Mouse (Mus musculus): ENCODE measurements around the gene Usp2.

Usp2 gene

GRCm38 (mm10) chr9:44046426-44046825 is 20.4 kb upstream of the Usp2 start:
- DNase-seq (ENCODE audit: low spot score) = no peak

- DNase-seq (ENCODE audit: low spot score) = no peak
Observed at GRCm38 (mm10) chr9:44047071-44047470, 19.8 kb upstream of the Usp2 start.

GRCm38 (mm10) chr9:44047571-44048490 is 19.0 kb upstream of the Usp2 start:
- no peak for DNase-seq (ENCODE audit: low spot score)

GRCm38 (mm10) chr9:44048541-44049380 is 18.1 kb upstream of the Usp2 start:
- DNase-seq (ENCODE audit: low spot score) = no peak

GRCm38 (mm10) chr9:44049381-44050165 is 17.2 kb upstream of the Usp2 start:
- no peak for DNase-seq (ENCODE audit: low spot score)

GRCm38 (mm10) chr9:44052855-44053254 is 14.0 kb upstream of the Usp2 start:
- DNase-seq (ENCODE audit: low spot score) = no peak

GRCm38 (mm10) chr9:44053936-44054335 is 12.9 kb upstream of the Usp2 start:
- no peak for DNase-seq (ENCODE audit: low spot score)

GRCm38 (mm10) chr9:44058606-44059005 is 8.2 kb upstream of the Usp2 start:
- no peak for DNase-seq (ENCODE audit: low spot score)

GRCm38 (mm10) chr9:44065177-44065576 is 1.6 kb upstream of the Usp2 start:
- DNase-seq (ENCODE audit: low spot score) = no peak

- no peak for DNase-seq (ENCODE audit: low spot score)
Observed at GRCm38 (mm10) chr9:44067241-44067959, 579 bp downstream of the Usp2 start.

GRCm38 (mm10) chr9:44067960-44068330 is 1.1 kb downstream of the Usp2 start:
- DNase-seq (ENCODE audit: low spot score) = no peak

- DNase-seq (ENCODE audit: low spot score) = no peak
Observed at GRCm38 (mm10) chr9:44069252-44069651, 2.4 kb downstream of the Usp2 start.

- no peak for DNase-seq (ENCODE audit: low spot score)
Observed at GRCm38 (mm10) chr9:44070113-44070843, 3.5 kb downstream of the Usp2 start.

- no peak for DNase-seq (ENCODE audit: low spot score)
Observed at GRCm38 (mm10) chr9:44070844-44071231, 4.0 kb downstream of the Usp2 start.

- no peak for DNase-seq (ENCODE audit: low spot score)
Observed at GRCm38 (mm10) chr9:44071914-44072598, 5.2 kb downstream of the Usp2 start.

GRCm38 (mm10) chr9:44072599-44072915 is 5.7 kb downstream of the Usp2 start:
- DNase-seq (ENCODE audit: low spot score) = no peak

- no peak for DNase-seq (ENCODE audit: low spot score)
Observed at GRCm38 (mm10) chr9:44073115-44073514, 6.3 kb downstream of the Usp2 start.

- no peak for DNase-seq (ENCODE audit: low spot score)
Observed at GRCm38 (mm10) chr9:44074395-44075275, 7.8 kb downstream of the Usp2 start.

GRCm38 (mm10) chr9:44075276-44075995 is 8.6 kb downstream of the Usp2 start:
- no peak for DNase-seq (ENCODE audit: low spot score)
